Mouse (Mus musculus): ENCODE results near the gene Wbp11.

DNA sequence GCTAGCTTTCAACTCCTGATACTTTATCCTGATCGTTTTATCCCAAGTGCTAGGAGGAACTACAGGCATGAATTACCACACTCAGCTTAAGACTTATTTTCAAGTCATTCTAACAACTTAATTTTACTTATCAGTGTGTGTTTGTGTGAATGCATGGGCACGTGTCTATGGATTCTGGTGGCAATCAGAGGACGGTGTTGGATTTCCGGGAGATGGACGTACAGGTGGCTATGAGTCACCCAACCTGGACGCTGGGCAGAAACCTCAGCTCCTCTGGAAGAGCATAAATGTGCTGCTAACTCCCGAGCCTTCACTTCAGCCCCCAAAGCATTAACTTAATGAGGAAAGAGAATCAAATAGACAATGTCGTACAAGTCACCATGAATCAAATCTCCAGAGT, 3.0 kb downstream of the Wbp11 start:
- TF ChIP-seq CTCF (IDR thresholded peaks at IDR 0.05; ENCODE audit: low read depth) (no peak), EP300 (optimal IDR thresholded peaks at IDR 0.05) (no peak)

Data from stomach, postnatal 0 days (tissue).